Mouse (Mus musculus): Measurements from ENCODE around the gene Inmt. TPM values are rescaled to one million over a fixed set of nuclear protein-coding genes. Genes with fewer than 3 reads are reported as not detected.

Inmt gene
- total RNA-seq (2014; rRNA removed) = 2,150 and 2,435 TPM in 2 replicates
- polyA plus RNA-seq (2012; rRNA removed) = 370 and 421 TPM in 2 replicates

DNA sequence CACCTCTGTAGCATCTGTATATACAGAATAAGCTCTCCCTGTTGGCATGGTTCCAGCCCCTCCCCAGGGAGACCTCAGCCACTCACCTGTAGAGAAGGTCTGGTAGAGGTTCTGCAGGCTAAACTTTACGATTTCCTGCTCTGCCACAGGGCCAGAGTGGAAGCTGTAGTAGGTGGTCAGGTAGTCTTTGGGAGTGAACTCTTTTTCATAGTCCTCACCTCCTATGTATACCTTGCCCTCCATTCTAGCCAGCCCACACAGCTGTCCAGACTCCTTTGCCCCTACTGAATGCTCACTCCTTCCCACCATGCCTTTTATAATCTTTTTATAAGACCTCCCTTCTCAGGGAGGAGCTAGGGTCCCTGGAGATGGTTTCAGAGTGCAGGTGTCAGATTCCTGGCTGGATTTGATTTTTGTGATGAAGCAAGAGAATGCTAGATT, at the start of gene Inmt:
Gene Inmt (minus strand): TSS at position 303 of the 441 bp plus-strand sequence.
- Histone ChIP-seq H3K4me3 (ENCODE audit: insufficient read depth, low read depth, low read length) (peak within 1 kb of the TSS; percentile 43), H3K27me3 (ENCODE audit: control insufficient read depth, insufficient read depth, low read length) (no peaks in the 10 kb centered on the region)

DNA sequence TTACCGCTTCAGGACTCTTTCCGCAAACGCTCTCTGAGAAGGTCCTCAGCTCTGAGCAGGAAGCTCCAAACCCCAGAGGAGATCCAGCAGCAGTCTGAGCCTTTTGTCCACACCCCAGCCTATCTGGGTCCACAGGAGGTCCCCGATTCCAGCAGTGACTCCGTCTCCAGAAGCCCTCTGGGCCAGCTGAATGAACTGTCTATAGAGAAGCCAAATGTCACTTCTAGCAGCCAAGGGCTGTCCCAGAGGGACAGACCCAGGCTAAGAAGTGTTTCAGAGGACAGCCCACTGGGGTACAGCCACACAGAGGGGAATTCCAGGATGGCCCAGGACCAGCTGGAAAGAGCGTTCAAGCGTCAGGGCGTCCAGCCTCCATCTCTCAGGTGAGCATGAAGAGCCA, 49.1 kb upstream of the Inmt start:
- WGBS = 95% methylated on average over 8 of the region's 8 CpGs
- no peak overlapping the region for H3K9ac ChIP-seq (ENCODE audit: low read depth, low read length)
- no peaks in the 10 kb centered on the region; the same call in 1 of the 2 replicates for H3K4me1 ChIP-seq (ENCODE audit: control insufficient read depth, insufficient read depth, low read length)
- no peak for DNase-seq (ENCODE audit: extremely low read depth, low read depth, low spot score)
- H3K4me3 ChIP-seq (ENCODE audit: insufficient read depth, low read depth, low read length) = no peak overlapping the region
- H3K79me2 ChIP-seq (ENCODE audit: control insufficient read depth, insufficient read depth, low read length) = no peaks in the 10 kb centered on the region
- H3K36me3 ChIP-seq (ENCODE audit: control insufficient read depth, insufficient read depth, low read length) = peaks cover 12% of the 10 kb centered on the region
- H3K27ac ChIP-seq (replicated peaks; ENCODE audit: insufficient read depth, low read depth, low read length) = no peak overlapping the region
- TF ChIP-seq POLR2A (IDR thresholded peaks at IDR 0.05; ENCODE audit: extremely low read depth, insufficient read depth, low read length) (no peak), CTCF (IDR thresholded peaks at IDR 0.05; ENCODE audit: low read depth, low read length) (no peak)
- no peaks in the 10 kb centered on the region for H3K27me3 ChIP-seq (ENCODE audit: control insufficient read depth, insufficient read depth, low read length)

More for the DNA sequence above, at the start of gene Inmt:
- Histone ChIP-seq H3K4me1 (ENCODE audit: control insufficient read depth, insufficient read depth, low read length) (peaks cover 22% of the 10 kb centered on the region), H3K36me3 (ENCODE audit: control insufficient read depth, insufficient read depth, low read length) (peaks cover 4% of the 10 kb centered on the region), H3K9ac (ENCODE audit: low read depth, low read length) (peak within 1 kb of the TSS; percentile 86), H3K27ac (replicated peaks; ENCODE audit: insufficient read depth, low read depth, low read length) (peak within 1 kb of the TSS; percentile 96), H3K79me2 (ENCODE audit: control insufficient read depth, insufficient read depth, low read length) (no peaks in the 10 kb centered on the region)
- TF ChIP-seq CTCF (IDR thresholded peaks at IDR 0.05; ENCODE audit: low read depth, low read length) = no peak
- peak; percentile 89; the same call in 1 of the 2 replicates for TF ChIP-seq POLR2A (IDR thresholded peaks at IDR 0.05; ENCODE audit: extremely low read depth, insufficient read depth, low read length)
- DNase-seq (ENCODE audit: extremely low read depth, low read depth, low spot score) = peak; percentile 97
- WGBS = 33% methylated on average over 1 of the region's 1 CpGs

DNA sequence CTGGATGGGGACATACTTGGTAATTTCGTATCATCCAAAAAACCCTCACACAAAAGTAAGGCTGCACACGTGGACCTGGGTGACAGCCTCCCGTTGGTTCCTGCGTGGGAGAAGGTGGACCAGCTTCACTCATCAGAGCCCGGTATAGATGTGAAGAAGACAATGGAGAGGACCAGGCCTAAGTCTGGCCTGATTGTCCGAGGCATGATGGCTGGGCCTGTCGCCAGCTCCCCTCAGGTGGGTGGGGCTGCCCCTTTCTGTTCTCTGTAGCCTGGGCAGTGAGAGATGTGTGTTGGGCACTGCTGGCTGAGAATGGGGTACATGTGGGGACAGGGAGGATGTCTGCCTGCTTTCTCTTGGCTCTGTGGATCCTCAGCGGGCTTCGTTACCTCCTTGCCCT, 43.4 kb upstream of the Inmt start:
- DNase-seq (ENCODE audit: extremely low read depth, low read depth, low spot score) = no peak

DNA sequence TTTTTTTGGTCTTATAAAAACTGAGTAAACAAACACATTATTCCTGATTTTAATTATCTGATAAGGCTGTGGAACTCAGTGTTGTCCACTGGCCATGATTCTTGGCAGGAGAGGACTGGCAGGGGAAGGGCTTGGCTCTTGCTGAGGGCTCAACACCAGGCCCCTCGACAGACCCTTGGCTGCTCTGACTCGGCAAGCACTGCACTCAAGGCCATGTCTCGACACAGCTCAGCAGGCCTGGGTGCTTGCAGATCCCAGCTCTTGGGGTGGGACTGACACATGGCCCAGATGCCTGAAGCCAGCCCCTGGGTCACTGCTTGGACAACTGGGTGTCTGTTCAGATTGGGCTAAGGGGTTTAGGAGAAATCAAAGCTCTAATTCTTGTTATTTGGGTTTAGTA, 39.7 kb upstream of the Inmt start:
- Histone ChIP-seq H3K79me2 (ENCODE audit: control insufficient read depth, insufficient read depth, low read length) (no peaks in the 10 kb centered on the region), H3K4me1 (ENCODE audit: control insufficient read depth, insufficient read depth, low read length) (0 out of 2 replicates have a peak, but pooled peaks cover 1% of the 10 kb centered on the region), H3K27me3 (ENCODE audit: control insufficient read depth, insufficient read depth, low read length) (no peaks in the 10 kb centered on the region), H3K4me3 (ENCODE audit: insufficient read depth, low read depth, low read length) (no peak overlapping the region), H3K36me3 (ENCODE audit: control insufficient read depth, insufficient read depth, low read length) (peaks cover 14% of the 10 kb centered on the region), H3K9ac (ENCODE audit: low read depth, low read length) (no peak overlapping the region), H3K27ac (replicated peaks; ENCODE audit: insufficient read depth, low read depth, low read length) (no peak overlapping the region)
- WGBS = 82% methylated on average over 3 of the region's 3 CpGs
- no peak for DNase-seq (ENCODE audit: extremely low read depth, low read depth, low spot score)
- TF ChIP-seq CTCF (IDR thresholded peaks at IDR 0.05; ENCODE audit: low read depth, low read length) (no peak), POLR2A (IDR thresholded peaks at IDR 0.05; ENCODE audit: extremely low read depth, insufficient read depth, low read length) (no peak)

More for the DNA sequence above, 43.4 kb upstream of the Inmt start:
- Histone ChIP-seq H3K4me1 (ENCODE audit: control insufficient read depth, insufficient read depth, low read length) (no peaks in the 10 kb centered on the region; the same call in 1 of the 2 replicates), H3K79me2 (ENCODE audit: control insufficient read depth, insufficient read depth, low read length) (no peaks in the 10 kb centered on the region), H3K27ac (replicated peaks; ENCODE audit: insufficient read depth, low read depth, low read length) (no peak overlapping the region), H3K9ac (ENCODE audit: low read depth, low read length) (no peak overlapping the region), H3K27me3 (ENCODE audit: control insufficient read depth, insufficient read depth, low read length) (no peaks in the 10 kb centered on the region), H3K4me3 (ENCODE audit: insufficient read depth, low read depth, low read length) (no peak overlapping the region), H3K36me3 (ENCODE audit: control insufficient read depth, insufficient read depth, low read length) (peaks cover 14% of the 10 kb centered on the region)
- 95% methylated on average over 9 of the region's 9 CpGs for WGBS
- TF ChIP-seq CTCF (IDR thresholded peaks at IDR 0.05; ENCODE audit: low read depth, low read length) (no peak), POLR2A (IDR thresholded peaks at IDR 0.05; ENCODE audit: extremely low read depth, insufficient read depth, low read length) (no peak)

DNA sequence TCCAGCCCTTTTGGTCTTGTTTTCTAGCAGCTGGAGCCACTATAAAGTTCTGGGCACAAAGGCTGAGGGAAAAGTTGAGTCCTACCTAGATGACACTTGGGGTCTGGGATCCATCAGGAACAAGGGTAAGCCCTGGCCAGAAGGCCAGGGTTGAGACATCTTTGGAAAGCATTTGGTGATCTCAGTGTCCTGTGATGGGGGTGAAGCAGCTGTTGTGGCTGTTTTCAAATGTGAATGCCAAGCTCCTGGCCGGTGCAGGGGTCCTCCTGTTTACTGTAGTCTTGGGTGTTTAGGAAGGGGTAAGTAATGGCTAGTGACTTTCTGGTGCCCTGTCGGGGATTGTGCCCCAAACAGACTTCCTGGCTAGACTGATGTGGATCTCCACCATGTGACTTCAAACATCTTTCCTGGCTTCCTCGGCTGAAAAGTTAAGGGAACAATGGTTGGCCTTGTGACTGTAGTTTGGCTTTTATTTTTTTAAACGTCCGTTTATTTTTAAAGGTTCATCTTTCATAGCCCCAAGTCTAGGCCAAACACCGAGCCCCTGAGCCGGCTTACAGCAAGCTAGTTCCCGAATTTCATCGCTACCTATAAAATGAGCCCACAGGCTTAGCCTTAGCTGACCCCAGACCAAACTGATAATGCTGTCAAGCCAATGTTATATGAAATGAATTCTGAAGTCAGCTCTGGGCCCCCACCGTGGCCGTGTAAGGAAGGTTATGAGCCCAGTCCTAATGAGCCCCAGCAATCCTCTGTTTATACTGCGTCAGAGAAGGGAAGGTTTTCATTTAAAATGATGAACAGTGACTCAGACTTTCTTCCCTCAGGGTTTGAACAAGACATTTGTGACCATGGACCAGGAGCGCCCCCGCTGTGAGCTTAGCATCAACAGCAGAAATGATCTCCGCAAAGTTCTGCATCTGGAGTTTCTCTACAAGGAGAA, 35.9 kb upstream of the Inmt start:
- Histone ChIP-seq H3K4me1 (ENCODE audit: control insufficient read depth, insufficient read depth, low read length) (peaks cover 1% of the 10 kb centered on the region; the same call in 1 of the 2 replicates), H3K27me3 (ENCODE audit: control insufficient read depth, insufficient read depth, low read length) (no peaks in the 10 kb centered on the region), H3K4me3 (ENCODE audit: insufficient read depth, low read depth, low read length) (no peak overlapping the region), H3K79me2 (ENCODE audit: control insufficient read depth, insufficient read depth, low read length) (no peaks in the 10 kb centered on the region; the same call in 1 of the 2 replicates), H3K27ac (replicated peaks; ENCODE audit: insufficient read depth, low read depth, low read length) (peak overlapping the region; percentile 42), H3K9ac (ENCODE audit: low read depth, low read length) (no peak overlapping the region; the same call in 1 of the 2 replicates), H3K36me3 (ENCODE audit: control insufficient read depth, insufficient read depth, low read length) (peaks cover 3% of the 10 kb centered on the region)
- no peak for DNase-seq (ENCODE audit: extremely low read depth, low read depth, low spot score)
- 86% methylated on average over 15 of the region's 15 CpGs for WGBS
- no peak for TF ChIP-seq POLR2A (IDR thresholded peaks at IDR 0.05; ENCODE audit: extremely low read depth, insufficient read depth, low read length)

Data from liver, adult 2 months (tissue).